Mouse (Mus musculus): ENCODE data around the gene F11r. TPM values are rescaled to one million over a fixed set of nuclear protein-coding genes. Genes with fewer than 3 reads are reported as not detected.

F11r gene
- polyA plus RNA-seq, 1 experiment = 6.6 TPM

GRCm38 (mm10) chr1:171412001-171412441 is 25.3 kb upstream of the F11r start:
- Histone ChIP-seq H3K27ac (ENCODE audit: insufficient read depth, low read depth, low read length) (peak overlapping the region; percentile 89), H3K4me1 (ENCODE audit: control insufficient read depth, insufficient read depth, low read length) (peaks cover 24% of the 10 kb centered on the region), H3K4me3 (ENCODE audit: insufficient read depth, low read length) (peak overlapping the region; percentile 71)
- TF ChIP-seq CTCF (IDR thresholded peaks at IDR 0.05; ENCODE audit: low read depth, low read length) (no peak), POLR2A (IDR thresholded peaks at IDR 0.05; ENCODE audit: borderline replicate concordance, low read depth, low read length) (no peak)

- Histone ChIP-seq H3K27ac (ENCODE audit: insufficient read depth, low read depth, low read length) (peak overlapping the region; percentile 89), H3K4me1 (ENCODE audit: control insufficient read depth, insufficient read depth, low read length) (peaks cover 24% of the 10 kb centered on the region), H3K4me3 (ENCODE audit: insufficient read depth, low read length) (peak overlapping the region; percentile 71)
- TF ChIP-seq POLR2A (IDR thresholded peaks at IDR 0.05; ENCODE audit: borderline replicate concordance, low read depth, low read length) (no peak), CTCF (IDR thresholded peaks at IDR 0.05; ENCODE audit: low read depth, low read length) (no peak)
Observed at GRCm38 (mm10) chr1:171412446-171412845, 24.9 kb upstream of the F11r start.

GRCm38 (mm10) chr1:171413608-171414007 is 23.7 kb upstream of the F11r start:
- TF ChIP-seq POLR2A (IDR thresholded peaks at IDR 0.05; ENCODE audit: borderline replicate concordance, low read depth, low read length) = no peak
- TF ChIP-seq CTCF (IDR thresholded peaks at IDR 0.05; ENCODE audit: low read depth, low read length) = no peak
- Histone ChIP-seq H3K4me3 (ENCODE audit: insufficient read depth, low read length) (no peak overlapping the region), H3K4me1 (ENCODE audit: control insufficient read depth, insufficient read depth, low read length) (peaks cover 18% of the 10 kb centered on the region), H3K27ac (ENCODE audit: insufficient read depth, low read depth, low read length) (no peak overlapping the region)

- TF ChIP-seq POLR2A (IDR thresholded peaks at IDR 0.05; ENCODE audit: borderline replicate concordance, low read depth, low read length) (no peak), CTCF (IDR thresholded peaks at IDR 0.05; ENCODE audit: low read depth, low read length) (no peak)
- Histone ChIP-seq H3K4me3 (ENCODE audit: insufficient read depth, low read length) (no peak within 1 kb of the TSS), H3K4me1 (ENCODE audit: control insufficient read depth, insufficient read depth, low read length) (no peaks in the 10 kb centered on the region), H3K27ac (ENCODE audit: insufficient read depth, low read depth, low read length) (no peak within 1 kb of the TSS)
Observed at GRCm38 (mm10) chr1:171418660-171419059, 18.7 kb upstream of the F11r start, which contains the start of gene Tstd1. TSS of gene Tstd1 (plus strand) at chr1:171418872.

- H3K27ac ChIP-seq (ENCODE audit: insufficient read depth, low read depth, low read length) = no peak overlapping the region
- no peak for TF ChIP-seq POLR2A (IDR thresholded peaks at IDR 0.05; ENCODE audit: borderline replicate concordance, low read depth, low read length)
- no peak for TF ChIP-seq CTCF (IDR thresholded peaks at IDR 0.05; ENCODE audit: low read depth, low read length)
- H3K4me3 ChIP-seq (ENCODE audit: insufficient read depth, low read length) = no peak overlapping the region
- H3K4me1 ChIP-seq (ENCODE audit: control insufficient read depth, insufficient read depth, low read length) = no peaks in the 10 kb centered on the region
Observed at GRCm38 (mm10) chr1:171419291-171419882, 17.9 kb upstream of the F11r start.

GRCm38 (mm10) chr1:171419905-171420304 is 17.4 kb upstream of the F11r start:
- TF ChIP-seq CTCF (IDR thresholded peaks at IDR 0.05; ENCODE audit: low read depth, low read length) (no peak), POLR2A (IDR thresholded peaks at IDR 0.05; ENCODE audit: borderline replicate concordance, low read depth, low read length) (no peak)

GRCm38 (mm10) chr1:171422504-171423095 is 14.7 kb upstream of the F11r start:
- H3K27ac ChIP-seq (ENCODE audit: insufficient read depth, low read depth, low read length) = no peak overlapping the region
- TF ChIP-seq POLR2A (IDR thresholded peaks at IDR 0.05; ENCODE audit: borderline replicate concordance, low read depth, low read length) = no peak
- no peak for TF ChIP-seq CTCF (IDR thresholded peaks at IDR 0.05; ENCODE audit: low read depth, low read length)
- H3K4me1 ChIP-seq (ENCODE audit: control insufficient read depth, insufficient read depth, low read length) = no peaks in the 10 kb centered on the region
- no peak overlapping the region for H3K4me3 ChIP-seq (ENCODE audit: insufficient read depth, low read length)

More at GRCm38 (mm10) chr1:171419905-171420304, 17.4 kb upstream of the F11r start:
- no peaks in the 10 kb centered on the region for H3K4me1 ChIP-seq (ENCODE audit: control insufficient read depth, insufficient read depth, low read length)
- H3K27ac ChIP-seq (ENCODE audit: insufficient read depth, low read depth, low read length) = no peak overlapping the region
- H3K4me3 ChIP-seq (ENCODE audit: insufficient read depth, low read length) = no peak overlapping the region

- H3K27ac ChIP-seq (ENCODE audit: insufficient read depth, low read depth, low read length) = no peak overlapping the region
- no peak for TF ChIP-seq CTCF (IDR thresholded peaks at IDR 0.05; ENCODE audit: low read depth, low read length)
- no peak for TF ChIP-seq POLR2A (IDR thresholded peaks at IDR 0.05; ENCODE audit: borderline replicate concordance, low read depth, low read length)
- H3K4me3 ChIP-seq (ENCODE audit: insufficient read depth, low read length) = no peak overlapping the region
- no peaks in the 10 kb centered on the region for H3K4me1 ChIP-seq (ENCODE audit: control insufficient read depth, insufficient read depth, low read length)
Observed at GRCm38 (mm10) chr1:171424638-171425037, 12.7 kb upstream of the F11r start.

- Histone ChIP-seq H3K27ac (ENCODE audit: insufficient read depth, low read depth, low read length) (no peak overlapping the region), H3K4me3 (ENCODE audit: insufficient read depth, low read length) (no peak overlapping the region), H3K4me1 (ENCODE audit: control insufficient read depth, insufficient read depth, low read length) (no peaks in the 10 kb centered on the region)
- TF ChIP-seq POLR2A (IDR thresholded peaks at IDR 0.05; ENCODE audit: borderline replicate concordance, low read depth, low read length) = no peak
- no peak for TF ChIP-seq CTCF (IDR thresholded peaks at IDR 0.05; ENCODE audit: low read depth, low read length)
Observed at GRCm38 (mm10) chr1:171425126-171425525, 12.2 kb upstream of the F11r start.

- H3K27ac ChIP-seq (ENCODE audit: insufficient read depth, low read depth, low read length) = no peak overlapping the region
- H3K4me3 ChIP-seq (ENCODE audit: insufficient read depth, low read length) = no peak overlapping the region
- no peaks in the 10 kb centered on the region for H3K4me1 ChIP-seq (ENCODE audit: control insufficient read depth, insufficient read depth, low read length)
- no peak for TF ChIP-seq CTCF (IDR thresholded peaks at IDR 0.05; ENCODE audit: low read depth, low read length)
Observed at GRCm38 (mm10) chr1:171432158-171432557, 5.2 kb upstream of the F11r start.

Measured in bone marrow macrophage, adult 2 months (primary cell).